Mouse (Mus musculus) limb, embryonic 15.5 days (tissue): ENCODE data around the gene Aox1. TPM values are rescaled to one million over a fixed set of nuclear protein-coding genes. Genes with fewer than 3 reads are reported as not detected.
"Not testable (repeated sequence)": the region's sequence is repeated elsewhere in the genome, so short reads cannot be mapped to it uniquely, and the experiment has no call there.

Experiments used
- ATAC-seq: fragments of 200-750 bp; cut with Nextera tagmentation; 2 replicates; pipeline ENCODE4 v1.8.0; 2017; ENCODE audit warnings: low read depth, moderate TSS enrichment; ENCODE audit not compliant: insufficient number of reproducible peaks, low FRiP score, low TSS enrichment
- H3K27ac ChIP-seq: fragments of 300-500 bp; sonication (generic); 2 replicates; pipeline ENCODE4 v1.5.1; 2015; ENCODE audit warnings: moderate library complexity, mild to moderate bottlenecking, inconsistent platforms
- H3K27me3 ChIP-seq: fragments of 300-500 bp; sonication (generic); 2 replicates; pipeline ENCODE4 v1.6.1; 2015; ENCODE audit warnings: inconsistent platforms
- H3K36me3 ChIP-seq: fragments of 300-500 bp; sonication (generic); 2 replicates; pipeline ENCODE4 v1.6.1; 2015; ENCODE audit warnings: inconsistent platforms
- H3K4me1 ChIP-seq: fragments of 300-500 bp; sonication (generic); 2 replicates; pipeline ENCODE4 v1.6.1; 2015; ENCODE audit warnings: inconsistent platforms
- H3K4me2 ChIP-seq: fragments of 300-500 bp; sonication (generic); 2 replicates; pipeline ENCODE4 v1.6.1; 2015; ENCODE audit warnings: mild to moderate bottlenecking, inconsistent platforms
- H3K4me3 ChIP-seq: fragments of 300-500 bp; sonication (generic); 2 replicates; pipeline ENCODE4 v1.5.1; 2015; ENCODE audit warnings: mild to moderate bottlenecking, inconsistent platforms
- H3K9ac ChIP-seq: fragments of 300-500 bp; sonication (generic); 2 replicates; pipeline ENCODE4 v1.6.1; 2015; ENCODE audit warnings: inconsistent platforms
- H3K9me3 ChIP-seq: fragments of 300-500 bp; sonication (generic); 2 replicates; pipeline ENCODE4 v1.6.1; 2016; ENCODE audit warnings: inconsistent platforms
- WGBS: fragments of 180-500 bp; shearing (Covaris S2); methylation state at CpG from one replicate; pipeline ENCODE4 v1.1.7; 2015; 5-methylcytosine and 5-hydroxymethylcytosine counted together
- polyA plus RNA-seq: library from polyadenylated mRNA; unstranded; fragments of >200 nt; fragmentation: Nextera tagmentation; extraction: Ambion mirVana; gene quantifications from 2 replicates; pipeline ENCODE4 v1.2.1, GENCODE M21; 2015

Gene Aox1
- 0.42 and 0.77 TPM in 2 replicates for polyA plus RNA-seq

- peak; percentile 44 for ATAC-seq
- Histone ChIP-seq H3K4me2 (peak within 1 kb of the TSS; percentile 47), H3K9ac (no peak within 1 kb of the TSS), H3K36me3 (no peaks in the 10 kb centered on the region), H3K27me3 (no peaks in the 10 kb centered on the region), H3K4me1 (peaks cover 19% of the 10 kb centered on the region), H3K27ac (peak within 1 kb of the TSS; percentile 64), H3K4me3 (peak within 1 kb of the TSS; percentile 32), H3K9me3 (no peaks in the 10 kb centered on the region)
- 8% methylated on average over 12 of the region's 12 CpGs for WGBS
These were observed at the start of gene Aox1 for GRCm38 (mm10) chr1:58029636-58030117. TSS of gene Aox1 (plus strand) at chr1:58029931.

GRCm38 (mm10) chr1:57989052-57989600 lies 40.6 kb upstream of the Aox1 start:
- H3K27me3 ChIP-seq = no peaks in the 10 kb centered on the region
- no peaks in the 10 kb centered on the region for H3K36me3 ChIP-seq
- 72% methylated on average over 6 of the region's 6 CpGs for WGBS
- no peaks in the 10 kb centered on the region for H3K9me3 ChIP-seq
- ATAC-seq = no peak
- H3K4me3 ChIP-seq = no peak overlapping the region
- H3K4me1 ChIP-seq = no peaks in the 10 kb centered on the region
- no peak overlapping the region for H3K27ac ChIP-seq
- H3K9ac ChIP-seq = no peak overlapping the region
- no peak overlapping the region for H3K4me2 ChIP-seq

- ATAC-seq = no peak
- Histone ChIP-seq H3K4me2 (no peak overlapping the region), H3K4me1 (peaks cover 1% of the 10 kb centered on the region), H3K9me3 (no peaks in the 10 kb centered on the region), H3K9ac (no peak overlapping the region), H3K27me3 (no peaks in the 10 kb centered on the region), H3K36me3 (no peaks in the 10 kb centered on the region), H3K27ac (no peak overlapping the region), H3K4me3 (no peak overlapping the region)
- WGBS = 83% methylated on average over 2 of the region's 2 CpGs
These were observed 38.5 kb upstream of the Aox1 start for GRCm38 (mm10) chr1:57991277-57991676.

GRCm38 (mm10) chr1:57995432-57996132 lies 34.1 kb upstream of the Aox1 start, which contains the start of gene Sgo2a:
TSS of gene Sgo2a (plus strand) at chr1:57995971.
- Histone ChIP-seq H3K4me2 (peak within 1 kb of the TSS; percentile 85), H3K9ac (peak within 1 kb of the TSS; percentile 77), H3K4me1 (peaks cover 11% of the 10 kb centered on the region), H3K27ac (peak within 1 kb of the TSS; percentile 77), H3K9me3 (no peaks in the 10 kb centered on the region), H3K4me3 (peak within 1 kb of the TSS; percentile 97), H3K27me3 (no peaks in the 10 kb centered on the region), H3K36me3 (no peaks in the 10 kb centered on the region)
- peak; percentile 94 for ATAC-seq
- 6% methylated on average over 30 of the region's 30 CpGs for WGBS

GRCm38 (mm10) chr1:57996133-57996615 lies 33.6 kb upstream of the Aox1 start:
- ATAC-seq = 0 out of 2 replicates have a peak, but pooled peaks have one; percentile 41
- 0% methylated on average over 29 of the region's 29 CpGs for WGBS

GRCm38 (mm10) chr1:57998146-57998545 lies 31.6 kb upstream of the Aox1 start:
- Histone ChIP-seq H3K27ac (no peak overlapping the region), H3K9ac (no peak overlapping the region), H3K4me1 (peaks cover 11% of the 10 kb centered on the region), H3K4me3 (no peak overlapping the region), H3K36me3 (peaks cover 4% of the 10 kb centered on the region; the same call in 1 of the 2 replicates), H3K27me3 (no peaks in the 10 kb centered on the region), H3K4me2 (no peak overlapping the region), H3K9me3 (no peaks in the 10 kb centered on the region)
- ATAC-seq = no peak
- 83% methylated on average over 3 of the region's 3 CpGs for WGBS

More at GRCm38 (mm10) chr1:57996133-57996615, 33.6 kb upstream of the Aox1 start:
- peak overlapping the region; percentile 77 for H3K9ac ChIP-seq
- no peaks in the 10 kb centered on the region for H3K9me3 ChIP-seq
- H3K36me3 ChIP-seq = peaks cover 4% of the 10 kb centered on the region; the same call in 1 of the 2 replicates
- H3K27ac ChIP-seq = peak overlapping the region; percentile 77
- H3K4me3 ChIP-seq = peak overlapping the region; percentile 97
- no peaks in the 10 kb centered on the region for H3K27me3 ChIP-seq
- H3K4me1 ChIP-seq = peaks cover 11% of the 10 kb centered on the region
- peak overlapping the region; percentile 85 for H3K4me2 ChIP-seq

GRCm38 (mm10) chr1:58006388-58006787 lies 23.3 kb upstream of the Aox1 start:
- not testable (repeated sequence) for H3K27ac ChIP-seq, H3K4me1 ChIP-seq, H3K4me3 ChIP-seq, H3K4me2 ChIP-seq, H3K27me3 ChIP-seq, ATAC-seq, H3K36me3 ChIP-seq, H3K9me3 ChIP-seq, H3K9ac ChIP-seq
- 95% methylated on average over 7 of the region's 7 CpGs for WGBS

- H3K36me3 ChIP-seq = peaks cover 48% of the 10 kb centered on the region
- H3K4me1 ChIP-seq = no peaks in the 10 kb centered on the region
- no peak for ATAC-seq
- H3K9ac ChIP-seq = no peak within 1 kb of the TSS
- no peak within 1 kb of the TSS for H3K4me2 ChIP-seq
- H3K4me3 ChIP-seq = no peak within 1 kb of the TSS
- H3K27me3 ChIP-seq = no peaks in the 10 kb centered on the region
- H3K27ac ChIP-seq = no peak within 1 kb of the TSS
- H3K9me3 ChIP-seq = no peaks in the 10 kb centered on the region
- 98% methylated on average over 7 of the region's 7 CpGs for WGBS
These were observed 10.9 kb upstream of the Aox1 start, which contains the start of gene Kctd18 for GRCm38 (mm10) chr1:58018856-58019255. TSS of gene Kctd18 (minus strand) at chr1:58018956.

- 83% methylated on average over 7 of the region's 7 CpGs for WGBS
- no peak overlapping the region for H3K4me3 ChIP-seq
- no peak for ATAC-seq
- H3K36me3 ChIP-seq = no peaks in the 10 kb centered on the region; the same call in 1 of the 2 replicates
- H3K4me2 ChIP-seq = no peak overlapping the region
- no peak overlapping the region for H3K9ac ChIP-seq
- H3K4me1 ChIP-seq = peaks cover 19% of the 10 kb centered on the region
- H3K27me3 ChIP-seq = no peaks in the 10 kb centered on the region
- no peaks in the 10 kb centered on the region for H3K9me3 ChIP-seq
- H3K27ac ChIP-seq = no peak overlapping the region
These were observed 2.0 kb upstream of the Aox1 start for GRCm38 (mm10) chr1:58027707-58028106.

- Histone ChIP-seq H3K9ac (no peak overlapping the region), H3K9me3 (no peaks in the 10 kb centered on the region), H3K27me3 (no peaks in the 10 kb centered on the region), H3K4me2 (peak overlapping the region; percentile 47), H3K4me3 (peak overlapping the region; percentile 32), H3K27ac (peak overlapping the region; percentile 64), H3K36me3 (no peaks in the 10 kb centered on the region), H3K4me1 (peaks cover 19% of the 10 kb centered on the region)
- 20% methylated on average over 13 of the region's 13 CpGs for WGBS
- ATAC-seq = 0 out of 2 replicates have a peak, but pooled peaks have one; percentile 19
These were observed 583 bp downstream of the Aox1 start for GRCm38 (mm10) chr1:58030156-58030871.

GRCm38 (mm10) chr1:58031160-58031769 lies 1.5 kb downstream of the Aox1 start:
- H3K4me2 ChIP-seq = no peak overlapping the region
- no peaks in the 10 kb centered on the region for H3K36me3 ChIP-seq
- no peak for ATAC-seq
- no peak overlapping the region for H3K27ac ChIP-seq
- WGBS = 61% methylated on average over 10 of the region's 10 CpGs
- H3K9me3 ChIP-seq = no peaks in the 10 kb centered on the region
- H3K9ac ChIP-seq = no peak overlapping the region
- no peak overlapping the region for H3K4me3 ChIP-seq
- no peaks in the 10 kb centered on the region for H3K27me3 ChIP-seq
- peaks cover 19% of the 10 kb centered on the region for H3K4me1 ChIP-seq
